Comparison of ENCODE assay signal across 25 mouse cellular contexts in the genomic region with DNA sequence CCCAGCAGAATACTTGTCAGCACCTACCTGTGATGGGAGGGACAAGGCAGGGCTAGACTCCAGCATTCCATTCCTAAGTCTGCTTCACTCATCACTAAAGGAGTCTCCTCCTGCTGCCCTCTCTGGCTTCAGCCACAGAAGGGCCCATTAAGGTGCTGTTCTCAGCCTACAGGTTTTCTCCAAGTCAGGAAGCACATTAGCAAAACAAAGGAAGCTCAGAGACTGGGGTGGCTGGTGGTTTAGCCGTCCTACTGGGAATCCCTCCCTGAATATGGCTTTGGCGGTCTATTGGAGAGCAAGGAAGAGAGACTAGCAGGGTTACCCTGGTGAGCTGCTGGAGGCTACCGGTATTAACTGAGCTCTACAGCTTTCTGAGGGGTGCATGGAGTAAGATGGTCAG. TPM values are rescaled to one million over a fixed set of nuclear protein-coding genes. Genes with fewer than 3 reads are reported as not detected.
DNase-seq lines count a peak whose midpoint lies in the region; TF ChIP-seq lines count a peak whose summit lies in the region.
"Had no signal": no experiment of that assay in that cellular context is flagged by ENCODE, and none has a peak within 500 bp of the region (broad histone marks: within the 10 kb centered on the region; RNA-seq: fewer than 3 reads in every experiment).

No protein-coding gene starts in this region.

- DNase-seq in ES-E14 (ENCODE audit: low read depth, low spot score) = peak; percentile 50
- peak; percentile 86 for DNase-seq in ZHBTc4 (ENCODE audit: low read depth, low spot score)
- no peak for DNase-seq in left cerebral cortex, postnatal 10 days (ENCODE audit: extremely low spot score in 1 of 2, low spot score in 2 of 2)
- DNase-seq in right cerebral cortex, postnatal 25 days = no peak
- DNase-seq: adrenal gland, adult 2 months; adrenal gland, postnatal 10 days; adrenal gland, postnatal 25 days; B cell, adult 2 months; cerebellum, adult 11 months; cerebellum, adult 18-20 months; cerebellum, adult 8-10 months; cerebellum, adult 9-11 months; cerebellum, postnatal 14 days; cerebellum, postnatal 36 days; embryo, embryonic 11 days had no signal

- intact Hi-C loops in left cerebral cortex, postnatal 10 days (cut with DNase I) = no loop called here

- no peak overlapping the region for H3K4me3 ChIP-seq in ES-Bruce4 (ENCODE audit: low read depth, low read length)
- H3K4me3 ChIP-seq in ES-E14 (ENCODE audit: insufficient read depth in 1 of 2, low read depth in 1 of 2, low read length in 2 of 2, poor library complexity in 1 of 2, severe bottlenecking in 1 of 2) = no peak overlapping the region
- H3K4me3 ChIP-seq: embryonic facial prominence, embryonic 13.5 days; embryonic facial prominence, embryonic 15.5 days; erythroblast, embryonic 14.5 days; forebrain, embryonic 10.5 days; forebrain, embryonic 12.5 days had no signal

- no peaks in the 10 kb centered on the region for H3K9me3 ChIP-seq in ES-Bruce4 (replicated peaks; ENCODE audit: control insufficient read depth, insufficient read depth, low read length, poor library complexity, severe bottlenecking)
- no peaks in the 10 kb centered on the region for H3K9me3 ChIP-seq in ES-E14 (ENCODE audit: control insufficient read depth, insufficient read depth, low read depth, low read length)
- H3K9me3 ChIP-seq: embryonic facial prominence, embryonic 13.5 days; embryonic facial prominence, embryonic 15.5 days; forebrain, embryonic 10.5 days; forebrain, embryonic 12.5 days had no signal

- in situ Hi-C loops in ES-E14 (cut with MboI; ENCODE audit: low sequenced_read_pairs in 2 of 2, unreplicated experiment in 2 of 2) = no loop called here

- H3K9ac ChIP-seq in ES-Bruce4 (ENCODE audit: low read depth, poor library complexity, severe bottlenecking) (no peak overlapping the region), ES-E14 (ENCODE audit: insufficient read depth, low read depth, low read length, poor library complexity, severe bottlenecking) (no peak overlapping the region)
- H3K9ac ChIP-seq: embryonic facial prominence, embryonic 13.5 days; embryonic facial prominence, embryonic 15.5 days; forebrain, embryonic 12.5 days had no signal

- TF ChIP-seq EP300 in ES-Bruce4 (IDR thresholded peaks at IDR 0.05; ENCODE audit: insufficient read depth, low read depth, low read length) = 0 out of 2 replicates have a peak, but pooled peaks have one; percentile 19

- H3K4me1 ChIP-seq in ES-Bruce4 (ENCODE audit: control insufficient read depth, insufficient read depth, low read length) (peaks cover 2% of the 10 kb centered on the region), ES-E14 (ENCODE audit: control insufficient read depth in 2 of 2, insufficient read depth in 2 of 2, low read length in 2 of 2, poor library complexity in 1 of 2) (peaks cover 0 to 25% of the 10 kb centered on the region in 2 experiments; a peak in 3 of 4 replicates)
- H3K4me1 ChIP-seq: embryonic facial prominence, embryonic 13.5 days; embryonic facial prominence, embryonic 15.5 days; forebrain, embryonic 10.5 days had no signal

- H3K27ac ChIP-seq in ES-Bruce4 (ENCODE audit: insufficient read depth, low read length) (peak overlapping the region; percentile 43; the same call in 1 of the 2 replicates), ES-E14 (ENCODE audit: insufficient read depth, low read depth, low read length, poor library complexity, severe bottlenecking) (no peak overlapping the region)
- H3K27ac ChIP-seq: embryonic facial prominence, embryonic 13.5 days; embryonic facial prominence, embryonic 15.5 days; forebrain, embryonic 10.5 days; forebrain, embryonic 12.5 days had no signal

- TF ChIP-seq POLR2A in ES-Bruce4 (IDR thresholded peaks at IDR 0.05; ENCODE audit: insufficient read depth, low read length) = no peak

- no peaks in the 10 kb centered on the region for H3K36me3 ChIP-seq in ES-Bruce4 (ENCODE audit: control insufficient read depth, insufficient read depth, low read length, poor library complexity, severe bottlenecking)
- no peaks in the 10 kb centered on the region for H3K36me3 ChIP-seq in ES-E14 (ENCODE audit: control insufficient read depth, insufficient read depth, low read length, poor library complexity, severe bottlenecking)
- H3K36me3 ChIP-seq: embryonic facial prominence, embryonic 13.5 days; embryonic facial prominence, embryonic 15.5 days; forebrain, embryonic 10.5 days; forebrain, embryonic 12.5 days had no signal

- H3K27me3 ChIP-seq in ES-Bruce4 (ENCODE audit: control insufficient read depth, insufficient read depth, low read length, poor library complexity, severe bottlenecking) = no peaks in the 10 kb centered on the region
- H3K27me3 ChIP-seq: embryonic facial prominence, embryonic 13.5 days; embryonic facial prominence, embryonic 15.5 days; forebrain, embryonic 12.5 days had no signal

- no peak for TF ChIP-seq CTCF in ES-Bruce4 (IDR thresholded peaks at IDR 0.05; ENCODE audit: low read depth, low read length)

TF ChIP-seq in ES-E14, 5 proteins besides CTCF, POLR2A, EP300 and RAD21:
- TF ChIP-seq HCFC1 (IDR thresholded peaks at IDR 0.05; ENCODE audit: borderline replicate concordance, insufficient read depth, low read length) (no peak), MAFK (IDR thresholded peaks at IDR 0.05; ENCODE audit: insufficient read depth, low read depth, low read length) (no peak), ZNF384 (IDR thresholded peaks at IDR 0.05; ENCODE audit: low read depth, low read length) (no peak), CHD2 (IDR thresholded peaks at IDR 0.05; ENCODE audit: low read depth, low read length) (no peak), ZC3H11A (IDR thresholded peaks at IDR 0.05; ENCODE audit: borderline replicate concordance, low read depth, low read length) (no peak)

RNA-seq across cellular contexts. Expression of gene Slc35f3, which starts 59.6 kb away (rescaled TPM):
- polyA plus RNA-seq in ES-Bruce4 (2011; ENCODE audit: insufficient read depth, insufficient read length, low read depth, missing spikeins) = 0.29 TPM in 1 of 2 replicates, not detected in the other
- 0.18 and 0.21 TPM in 2 replicates for total RNA-seq in ES-E14 (2012; rRNA removed)
- 10 to 100 TPM; 16.8 to 19.0 TPM for total RNA-seq in left cerebral cortex, postnatal 10 days (2021)
- total RNA-seq: CH12.LX; common myeloid progenitor, adult 5-6 weeks; MEL had no signal
- polyA plus RNA-seq: CD4-positive, CD25-positive, alpha-beta regulatory T cell, adult 4 months; erythroblast, embryonic 14.5 days had no signal

Comparison
In these comparisons a context has a peak if more than half of its experiments do, and no peak if none do; other contexts are left out.
1. DNase-seq: peak in ES-E14 (single experiment) and ZHBTc4 (single experiment); none in left cerebral cortex, postnatal 10 days (0 of 2) and right cerebral cortex, postnatal 25 days (single experiment).
2. RNA of gene Slc35f3, which starts 59.6 kb away (total RNA-seq): 16.8 to 19.0 TPM in left cerebral cortex, postnatal 10 days; 0.18 to 0.21 TPM in ES-E14; every median in the first group is over 10 times any median in the second.